Mouse (Mus musculus): ENCODE results near the gene Btk.
"Not testable (repeated sequence)": the region's sequence is repeated elsewhere in the genome, so short reads cannot be mapped to it uniquely, and the experiment has no call there.

Gene Btk

DNA sequence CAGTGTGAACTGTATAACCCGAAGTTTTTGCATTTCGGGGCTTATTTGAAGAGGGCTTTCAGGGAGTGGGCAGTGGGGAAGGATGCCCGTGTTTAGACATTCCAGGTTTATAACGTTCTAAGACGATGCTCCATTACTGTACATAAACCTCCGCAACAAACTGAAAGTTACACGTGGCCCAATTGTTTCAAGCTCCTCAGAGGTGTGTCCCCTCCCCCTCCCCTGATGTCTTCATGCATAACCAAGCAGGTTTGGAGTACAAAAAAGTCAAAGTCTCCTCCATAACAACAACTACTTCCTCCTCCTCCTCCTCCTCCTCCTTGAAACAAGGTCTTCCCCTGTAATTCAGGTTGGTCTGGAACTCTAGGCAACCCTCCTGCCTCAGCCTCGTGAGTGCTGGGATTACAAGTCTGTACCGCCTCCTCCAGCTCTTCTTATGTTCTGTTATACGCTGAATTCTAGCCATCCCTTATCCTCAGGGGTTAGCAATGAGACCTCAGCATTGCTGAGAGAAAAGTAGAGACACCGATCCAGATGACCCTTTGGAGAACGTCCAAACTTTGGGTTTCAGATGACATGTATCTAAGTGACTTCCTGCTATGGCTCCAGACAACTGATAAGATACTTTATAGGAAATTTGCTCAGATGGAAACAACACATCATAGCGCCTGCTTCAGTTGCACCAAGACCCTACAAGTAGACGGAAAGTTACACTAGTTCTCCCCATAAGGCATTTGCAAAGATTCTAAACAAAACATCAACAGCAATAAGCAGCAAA lies 2.7 kb downstream of the Btk start:
- DNase-seq: no peak

DNA sequence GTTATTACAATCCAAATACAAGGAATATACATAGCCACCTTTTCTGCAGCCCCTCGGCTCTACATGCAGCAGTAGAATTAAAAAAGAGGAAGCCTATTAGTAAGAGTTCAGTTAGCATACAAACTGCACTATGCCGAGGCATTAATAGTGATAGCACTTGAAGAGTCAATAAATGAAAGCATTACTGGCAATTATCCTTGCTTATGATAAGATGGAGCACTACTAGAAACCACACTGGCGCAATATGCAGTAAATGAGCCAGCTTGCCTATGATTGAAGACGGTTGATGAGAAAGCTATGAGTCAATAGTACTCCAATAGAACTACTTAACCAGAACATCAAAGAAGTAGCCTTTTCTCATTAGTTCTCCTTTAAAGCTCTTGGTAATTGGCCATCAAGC lies 5.5 kb downstream of the Btk start:
- DNase-seq: no peak

DNA sequence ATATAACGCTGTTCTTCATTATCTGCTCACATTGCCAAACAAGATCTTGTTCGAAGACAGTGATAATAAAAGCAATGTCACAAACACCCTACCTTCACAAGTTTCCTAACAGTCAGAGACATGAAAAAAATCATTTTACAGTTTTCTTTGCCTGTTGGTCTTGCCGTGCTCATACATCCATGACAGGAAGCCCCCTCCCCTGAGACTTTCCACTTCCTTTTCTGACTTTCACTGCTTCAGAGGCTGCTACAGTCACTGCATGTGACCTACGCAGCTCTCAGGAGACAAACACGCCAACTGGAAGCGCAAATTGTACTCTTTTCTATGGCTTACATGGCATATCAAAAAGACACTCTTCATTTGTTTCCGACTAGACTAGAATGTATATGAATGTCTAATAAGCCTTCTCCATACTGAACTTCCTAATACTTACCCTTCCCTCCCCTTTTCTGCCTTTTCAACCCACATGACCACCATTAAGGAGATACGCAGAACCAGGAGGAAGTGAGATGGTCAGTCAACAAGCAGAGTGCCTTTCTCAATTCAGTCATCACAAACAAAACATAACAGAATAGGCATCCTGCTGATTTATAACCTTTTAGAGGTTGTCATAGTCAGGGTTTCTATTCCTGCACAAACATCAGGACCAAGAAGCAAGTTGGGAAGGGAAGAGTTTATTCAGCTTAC lies 16.7 kb downstream of the Btk start:
- DNase-seq: no peak

DNA sequence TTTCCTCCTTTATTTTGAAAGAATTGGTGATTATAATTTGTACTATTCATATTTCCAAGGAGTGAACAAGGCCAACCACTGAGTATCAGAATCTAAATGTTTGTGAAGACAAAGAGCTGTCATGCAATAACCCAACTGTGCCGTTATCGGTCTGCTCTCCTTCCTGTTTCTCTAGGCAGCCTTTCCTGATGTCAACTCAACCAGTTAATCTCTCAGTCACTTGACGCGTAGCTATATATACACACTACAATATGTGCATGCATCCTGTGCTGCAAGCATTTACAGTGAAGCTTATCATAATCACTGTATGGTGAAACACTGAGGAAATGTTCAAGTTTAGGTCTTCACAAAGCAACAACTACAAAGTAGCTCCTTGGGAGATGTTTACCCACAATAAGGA lies 19.0 kb downstream of the Btk start:
- DNase-seq: no peak

DNA sequence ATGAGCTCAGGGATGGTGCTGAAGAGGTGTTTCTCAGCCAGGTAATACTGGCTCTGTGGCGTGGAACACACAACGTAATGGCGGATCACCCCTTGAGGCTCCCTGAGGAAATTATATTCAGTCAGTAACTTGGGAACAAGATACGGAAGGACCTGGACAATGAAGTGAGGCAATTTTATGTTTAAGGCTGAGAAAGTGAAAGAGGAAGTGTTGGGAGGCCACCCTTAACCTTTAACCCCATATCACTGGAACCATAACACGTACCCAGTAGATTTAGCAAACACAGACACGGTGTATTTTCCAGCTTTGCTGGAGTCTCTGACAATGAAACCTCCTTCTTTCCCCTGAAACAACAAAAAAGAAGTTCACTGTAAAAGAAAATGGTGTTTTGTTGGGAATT lies 28.9 kb downstream of the Btk start:
- no peak for DNase-seq

DNA sequence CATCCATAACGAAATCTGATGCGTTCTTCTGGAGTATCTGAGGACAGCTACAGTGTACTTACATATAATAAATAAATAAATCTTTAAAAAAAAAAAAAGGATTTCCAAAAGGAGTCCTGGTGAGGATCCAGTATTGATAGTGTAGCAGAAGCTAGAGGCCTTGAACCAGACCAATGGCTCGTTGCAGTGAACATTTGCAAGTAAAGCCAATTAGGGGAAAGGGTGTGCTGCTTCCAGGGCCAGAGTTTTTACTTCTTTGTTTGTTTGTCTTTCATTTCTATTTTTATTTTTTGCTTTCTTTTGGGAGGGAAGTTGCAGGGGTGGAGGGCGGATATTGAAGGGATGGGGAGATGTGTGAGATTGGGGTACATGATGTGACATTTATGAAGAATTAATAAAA lies 30.0 kb downstream of the Btk start:
- DNase-seq: no peak

DNA sequence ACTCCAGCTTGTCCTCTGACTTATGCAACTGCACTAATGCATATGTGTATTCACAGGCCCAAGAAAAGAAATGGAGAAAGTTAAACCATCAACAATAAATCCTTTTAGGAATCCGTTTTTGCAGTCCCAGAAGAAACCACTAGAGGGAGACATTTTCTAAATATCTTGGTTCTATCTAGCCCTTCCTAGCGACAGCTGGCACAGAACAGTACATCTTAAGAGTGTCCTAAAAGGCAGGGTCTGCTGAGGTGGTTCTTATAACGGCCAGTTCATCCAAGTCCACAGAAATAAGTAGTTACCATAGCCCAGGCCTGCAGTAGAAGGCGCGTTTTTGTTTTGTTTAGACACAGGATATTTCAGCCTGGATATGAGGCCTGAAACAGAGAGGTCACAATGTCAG lies 32.5 kb downstream of the Btk start:
- DNase-seq: peak in 1 of 2 experiments; percentile 14

DNA sequence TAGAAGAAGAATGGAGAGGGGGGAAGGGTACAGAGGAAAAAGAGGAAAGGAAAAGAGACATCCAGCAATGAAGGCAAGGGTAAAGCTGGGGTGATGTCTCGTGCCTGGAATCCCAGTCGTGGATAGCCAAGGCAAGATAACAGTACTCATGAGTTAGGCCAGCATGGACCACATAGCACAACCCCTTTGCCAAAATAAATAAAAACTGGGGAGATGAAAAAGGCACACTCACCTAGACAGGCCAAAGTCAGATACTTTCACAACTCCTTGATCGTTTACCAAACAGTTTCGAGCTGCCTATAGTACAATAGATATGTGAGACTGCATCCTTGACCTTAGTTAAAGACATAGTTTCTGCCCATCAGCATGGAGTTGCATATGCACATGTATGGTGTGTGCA lies 36.0 kb downstream of the Btk start:
- no peak for DNase-seq

DNA sequence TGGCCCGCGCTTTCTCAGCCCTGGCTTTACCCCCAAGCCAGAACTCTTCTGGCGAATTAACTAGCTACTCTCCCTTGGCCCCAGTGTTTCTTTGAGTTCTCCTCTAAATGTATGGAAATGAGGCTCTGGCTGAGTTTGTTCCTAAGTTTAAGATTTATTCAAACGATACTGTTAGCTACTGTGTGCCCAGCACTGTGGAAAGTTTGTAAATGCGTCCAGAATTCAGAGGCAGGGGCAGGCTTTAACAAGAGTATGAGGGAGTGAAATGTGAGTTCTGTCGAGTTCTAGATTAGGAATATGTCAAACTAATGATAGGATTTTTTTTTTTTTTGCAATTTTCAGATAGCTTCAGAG lies 41.4 kb downstream of the Btk start:
- no peak for DNase-seq

DNA sequence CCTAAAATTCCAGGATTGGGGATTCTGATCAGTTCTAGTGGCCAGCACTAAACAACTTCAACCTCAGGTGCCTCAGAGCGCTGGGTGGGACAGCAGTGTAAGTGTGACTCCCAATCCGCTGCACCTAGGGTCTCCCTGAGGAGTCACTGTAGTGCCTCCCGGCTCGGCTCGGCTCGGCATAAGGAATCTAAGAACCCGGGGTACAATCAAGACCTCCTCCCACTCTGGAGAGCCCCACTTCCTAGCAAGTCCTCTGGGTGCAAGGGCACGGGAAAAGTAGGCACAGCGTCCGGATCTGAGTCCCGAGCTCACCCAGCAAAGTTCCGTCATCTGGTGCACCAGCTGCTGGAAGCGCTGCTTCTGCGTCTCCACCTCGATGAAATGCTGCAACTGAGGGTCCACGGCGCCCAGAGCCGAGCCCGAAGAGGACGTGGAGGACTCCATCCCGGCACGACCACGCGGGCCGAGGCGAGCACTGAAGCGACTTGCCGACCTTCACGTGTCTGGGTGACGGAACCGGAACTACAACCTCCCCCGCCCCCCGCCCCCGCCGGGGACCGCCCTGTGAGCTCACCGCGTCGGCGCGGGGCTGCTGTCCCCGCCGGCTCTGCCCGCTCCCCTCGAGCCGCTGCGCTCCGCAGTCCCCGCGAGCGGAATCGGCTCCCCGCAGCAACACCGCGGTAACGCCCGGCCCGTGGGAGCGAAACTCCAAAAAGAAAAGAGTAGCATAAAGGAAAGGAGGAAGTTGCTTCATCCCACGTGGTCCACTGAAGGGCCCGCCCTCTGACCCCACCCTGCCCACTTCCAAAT lies 42.0 kb downstream of the Btk start, which contains the start of gene Timm8a1:
Gene Timm8a1, minus strand, starts transcription at position 721 of the 810 bp plus-strand sequence.
- peak; percentile 46 to 79 for DNase-seq

DNA sequence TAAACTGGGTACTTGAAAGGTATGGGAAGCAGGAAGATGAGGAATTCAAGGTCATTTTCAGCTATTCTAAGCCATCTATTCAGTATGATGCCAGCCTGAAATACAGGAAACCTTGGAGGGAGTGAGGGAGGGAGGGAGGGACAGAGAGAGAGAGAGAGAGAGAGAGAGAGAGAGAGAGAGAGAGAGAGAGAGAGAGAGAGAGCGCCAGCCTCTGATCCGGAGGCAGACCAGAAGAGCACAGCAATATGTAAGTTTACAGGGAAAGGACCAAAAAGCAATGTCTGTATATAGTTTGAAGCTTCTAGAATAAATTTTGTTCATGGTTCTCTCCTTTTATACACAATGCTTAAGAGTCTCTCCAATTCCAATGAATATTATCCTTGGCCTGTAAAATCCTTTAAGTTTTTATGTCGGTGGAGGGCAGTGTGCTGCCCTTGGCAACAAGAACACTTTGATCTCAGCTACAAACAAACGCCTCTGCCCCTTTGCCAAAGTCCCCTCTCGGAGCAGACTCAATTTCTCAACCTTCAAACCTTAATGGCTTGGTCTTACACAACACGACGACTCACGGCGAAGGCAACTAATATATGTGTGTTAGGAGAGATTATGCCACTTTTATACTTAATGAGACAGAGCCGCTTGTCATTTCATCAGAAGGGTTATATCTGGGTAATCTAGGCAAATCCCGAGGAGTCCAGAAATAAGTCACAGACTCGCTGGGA lies 42.8 kb downstream of the Btk start:
- peak; percentile 7 to 47 for DNase-seq

DNA sequence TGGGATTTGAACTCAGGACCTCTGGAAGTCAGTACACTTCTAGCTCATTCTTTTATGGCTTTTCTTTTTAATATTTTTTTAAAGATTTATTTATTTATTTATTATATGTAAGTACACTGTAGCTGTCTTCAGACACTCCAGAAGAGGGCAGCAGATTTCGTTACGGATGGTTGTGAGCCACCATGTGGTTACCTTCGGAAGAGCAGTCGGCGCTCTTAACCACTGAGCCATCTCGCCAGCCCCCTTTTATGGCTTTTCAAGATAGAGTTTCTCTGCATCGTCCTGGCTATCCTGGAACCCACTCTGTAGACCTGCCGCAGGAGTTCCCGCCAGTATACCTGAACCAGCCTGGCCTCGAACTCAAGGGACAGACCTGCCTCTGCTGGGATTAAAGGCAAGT lies 43.6 kb downstream of the Btk start:
- not testable (repeated sequence) for DNase-seq

DNA sequence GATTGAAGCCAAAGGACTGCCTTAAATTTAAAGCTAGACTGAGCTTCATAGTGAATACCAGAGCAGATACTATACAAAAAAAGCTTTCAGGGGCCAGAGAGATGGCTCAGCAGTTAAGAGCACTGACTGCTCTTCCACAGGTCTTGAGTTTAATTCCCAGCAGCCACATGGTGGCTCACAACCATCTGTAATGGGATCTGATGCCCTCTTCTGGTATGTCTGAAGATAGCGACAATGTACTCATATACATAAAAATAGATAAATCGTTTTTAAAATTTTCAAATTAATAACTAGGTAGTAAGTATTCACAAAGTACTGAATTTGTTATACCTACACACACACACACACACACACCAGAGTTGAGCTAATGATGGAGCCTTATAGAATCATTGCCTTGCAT lies 50.0 kb downstream of the Btk start:
- DNase-seq: no peak

DNA sequence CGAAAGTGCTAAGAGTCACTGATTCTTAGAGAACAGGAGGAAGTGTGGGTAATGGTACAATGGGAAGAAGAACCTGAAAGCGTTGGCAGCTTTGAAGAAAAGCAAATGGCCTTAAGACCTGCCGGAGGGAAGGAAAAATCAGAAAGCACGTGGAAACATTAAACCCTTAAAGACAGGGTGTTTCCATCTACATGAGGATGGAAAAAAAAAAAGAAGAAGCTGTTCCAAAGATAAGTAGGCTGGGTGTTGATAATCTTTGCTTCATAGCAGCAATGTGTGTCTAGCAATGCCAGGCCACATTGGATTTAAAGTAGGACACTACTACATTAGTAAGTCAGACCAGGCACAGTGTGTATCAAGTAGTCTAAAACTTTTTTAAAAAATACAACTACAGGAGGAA lies 58.1 kb downstream of the Btk start:
- DNase-seq: no peak

DNA sequence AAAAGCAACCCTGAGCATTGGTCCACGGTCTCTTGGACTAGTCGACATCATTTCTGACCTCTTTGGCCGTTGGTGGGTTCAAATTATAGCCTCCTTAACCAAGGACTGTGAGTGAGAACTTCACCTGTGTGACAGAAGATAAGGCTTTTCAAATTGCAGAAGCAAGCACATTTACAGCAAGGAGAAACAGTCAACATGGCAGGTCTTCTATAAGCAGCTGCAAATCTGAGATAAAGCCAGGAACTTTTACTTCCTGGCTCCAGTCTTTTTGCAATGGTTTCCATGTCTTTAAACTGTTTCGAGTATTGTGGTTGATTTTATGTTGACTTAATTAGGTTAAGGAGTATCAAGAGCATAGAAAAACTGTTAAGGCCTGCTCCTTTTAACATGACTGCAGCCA lies 59.6 kb downstream of the Btk start:
- DNase-seq: no peak

DNA sequence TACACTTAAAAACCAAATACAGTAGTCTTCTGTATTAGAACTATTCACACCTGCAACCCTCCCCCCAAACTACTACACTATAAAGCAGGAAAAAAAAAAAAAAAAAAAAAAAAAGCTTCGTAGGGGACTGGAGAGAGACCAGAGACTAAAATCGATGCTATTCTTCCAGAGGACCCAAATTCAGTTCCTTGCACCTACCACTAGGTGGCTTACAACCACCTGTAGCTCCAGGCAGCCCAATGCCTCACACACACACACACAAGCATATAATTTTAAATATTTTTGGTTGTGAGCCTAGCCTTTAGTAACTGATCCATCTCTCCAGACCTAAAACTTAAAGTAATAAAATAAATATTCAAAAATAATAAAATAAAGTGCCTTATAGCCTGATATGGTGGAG lies 73.9 kb downstream of the Btk start:
- no peak for DNase-seq

DNA sequence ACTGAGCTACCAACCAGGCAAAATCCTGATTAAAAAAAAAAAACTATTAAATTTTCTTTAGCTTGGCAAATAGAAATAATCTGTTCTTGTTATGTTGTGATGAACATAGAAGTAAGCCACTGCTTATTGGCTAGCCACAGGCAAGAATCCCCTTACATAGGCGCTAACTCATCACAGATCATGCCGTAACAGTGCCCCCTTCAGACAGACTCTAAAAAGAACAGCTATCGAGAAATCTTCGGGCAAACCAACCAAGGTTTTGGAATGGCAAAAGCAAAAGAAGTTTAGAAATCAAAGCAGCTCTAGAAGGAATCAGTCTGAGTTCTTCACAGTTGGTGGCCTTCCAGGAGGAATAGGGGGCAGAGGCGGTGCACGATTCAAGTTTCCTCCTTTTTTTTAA lies 75.4 kb downstream of the Btk start:
- no peak for DNase-seq

DNA sequence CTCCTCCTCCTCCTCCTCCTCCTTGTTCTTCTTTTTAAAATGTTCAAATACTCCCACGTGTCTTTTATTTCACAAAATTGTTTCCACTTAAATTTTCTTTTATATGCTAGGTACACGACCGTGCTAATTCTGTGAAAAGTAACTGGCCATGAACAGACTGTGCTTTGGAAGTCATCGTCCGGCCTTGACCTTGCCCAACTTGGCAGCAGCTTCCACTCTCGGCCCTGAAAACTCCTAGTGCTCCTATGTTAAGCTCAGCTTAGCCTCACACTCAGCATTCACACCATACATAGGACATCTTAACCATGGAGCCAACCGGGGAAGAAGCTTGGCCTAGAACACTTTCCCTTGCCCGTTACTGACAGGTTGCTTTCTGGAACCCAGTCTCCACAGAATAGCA lies 82.7 kb downstream of the Btk start:
- no peak for DNase-seq

All from kidney, postnatal 25 days (tissue).